Mouse (Mus musculus): ENCODE results near the gene Mfsd9.

GRCm38 (mm10) chr1:40774040-40774439 is 16.4 kb downstream of the Mfsd9 start:
- TF ChIP-seq EP300 (IDR thresholded peaks at IDR 0.05; ENCODE audit: low read depth) (no peak), CTCF (IDR thresholded peaks at IDR 0.05; ENCODE audit: low read depth) (no peak)

All from liver, embryonic 14.5 days (tissue).